Mouse (Mus musculus) heart, adult 18-20 months (tissue): Measurements from ENCODE around the gene Anxa11. TPM values are rescaled to one million over a fixed set of nuclear protein-coding genes. Genes with fewer than 3 reads are reported as not detected.
"Not testable (repeated sequence)": the region's sequence is repeated elsewhere in the genome, so short reads cannot be mapped to it uniquely, and the experiment has no call there.

Experiments
- DNase-seq, 2 experiments: peaks; one replicate each; pipeline ENCODE4 v3.0.0; 2021 to 2022; ENCODE audit warnings: mixed read lengths in 1 of 2
- total RNA-seq, 2 experiments: library from RNA; stranded (reverse); gene quantifications; 2 replicates each; pipeline ENCODE4 v1.2.3; 2021

Gene Anxa11
- total RNA-seq, 2 experiments from 2014 or later, result 76.1 to 82.5 TPM

GRCm38 (mm10) chr14:25840961-25841360, 995 bp upstream of the Anxa11 start:
- DNase-seq, result no peak

GRCm38 (mm10) chr14:25841579-25841978, 377 bp upstream of the Anxa11 start:
- no peak for DNase-seq

- no peak for DNase-seq
Observed at GRCm38 (mm10) chr14:25842688-25843003, 690 bp downstream of the Anxa11 start.

- no peak for DNase-seq
Observed at GRCm38 (mm10) chr14:25844372-25844771, 2.4 kb downstream of the Anxa11 start.

- no peak for DNase-seq
Observed at GRCm38 (mm10) chr14:25845832-25846383, 4.0 kb downstream of the Anxa11 start.

GRCm38 (mm10) chr14:25846516-25846915, 4.6 kb downstream of the Anxa11 start:
- no peak for DNase-seq

GRCm38 (mm10) chr14:25847660-25848059, 5.7 kb downstream of the Anxa11 start:
- no peak for DNase-seq

- no peak for DNase-seq
Observed at GRCm38 (mm10) chr14:25848237-25848636, 6.3 kb downstream of the Anxa11 start.

- not testable (repeated sequence) for DNase-seq
Observed at GRCm38 (mm10) chr14:25848708-25849107, 6.8 kb downstream of the Anxa11 start.

GRCm38 (mm10) chr14:25850433-25850832, 8.5 kb downstream of the Anxa11 start:
- no peak for DNase-seq

- DNase-seq, result peak in 1 of 2 experiments; percentile 52
Observed at GRCm38 (mm10) chr14:25851189-25851588, 9.2 kb downstream of the Anxa11 start.

- DNase-seq, result no peak
Observed at GRCm38 (mm10) chr14:25852121-25852561, 10.2 kb downstream of the Anxa11 start.

GRCm38 (mm10) chr14:25853295-25853694, 11.3 kb downstream of the Anxa11 start:
- DNase-seq, result no peak

GRCm38 (mm10) chr14:25853717-25854452, 11.9 kb downstream of the Anxa11 start:
- DNase-seq, result peak in 1 of 2 experiments; percentile 64

- DNase-seq, result no peak
Observed at GRCm38 (mm10) chr14:25855241-25855885, 13.4 kb downstream of the Anxa11 start.

GRCm38 (mm10) chr14:25857168-25857621, 15.2 kb downstream of the Anxa11 start:
- no peak for DNase-seq

GRCm38 (mm10) chr14:25857940-25858339, 16.0 kb downstream of the Anxa11 start:
- DNase-seq, result no peak

- DNase-seq, result peak in 1 of 2 experiments; percentile 47
Observed at GRCm38 (mm10) chr14:25861771-25862530, 20.0 kb downstream of the Anxa11 start.

GRCm38 (mm10) chr14:25863721-25864120, 21.8 kb downstream of the Anxa11 start:
- no peak for DNase-seq

GRCm38 (mm10) chr14:25865251-25865650, 23.3 kb downstream of the Anxa11 start:
- DNase-seq, result no peak

GRCm38 (mm10) chr14:25866384-25866783, 24.4 kb downstream of the Anxa11 start:
- DNase-seq, result no peak

GRCm38 (mm10) chr14:25866832-25867231, 24.9 kb downstream of the Anxa11 start:
- DNase-seq, result peak; percentile 64 to 75

- no peak for DNase-seq
Observed at GRCm38 (mm10) chr14:25867834-25868233, 25.9 kb downstream of the Anxa11 start.
